11 mouse cellular contexts compared by ENCODE assay signal in the genomic region with DNA sequence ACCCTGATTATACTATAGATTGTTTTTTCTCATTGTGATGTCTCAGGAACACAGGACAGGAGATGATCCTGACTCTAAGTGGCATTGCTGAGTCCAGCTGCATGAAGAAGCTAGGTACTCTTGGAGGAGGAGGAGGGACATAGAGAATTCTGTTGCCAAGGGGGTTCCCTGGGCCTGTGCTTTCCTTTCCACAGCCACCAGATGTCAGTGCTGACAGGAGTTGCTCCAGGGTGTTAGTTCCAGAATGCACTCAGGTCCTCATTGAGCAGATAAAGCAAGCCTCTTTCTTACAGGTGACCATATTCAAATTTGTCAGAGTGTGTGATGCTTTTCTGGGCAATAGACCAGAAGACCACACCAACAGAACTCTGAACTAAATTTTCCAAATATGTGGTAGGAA.
DNase-seq lines count a peak whose midpoint lies in the region; ATAC-seq and TF ChIP-seq lines count a peak whose summit lies in the region.
"Had no signal": no experiment of that assay in that cellular context is flagged by ENCODE, and none has a peak within 500 bp of the region (broad histone marks: within the 10 kb centered on the region; RNA-seq: fewer than 3 reads in every experiment).

No protein-coding gene starts in this region.

- H3K4me2 ChIP-seq in hindbrain, postnatal 0 days (ENCODE audit: low read depth, low read length), result no peak overlapping the region
- no peak overlapping the region for H3K4me2 ChIP-seq in hindbrain, embryonic 12.5 days (replicated peaks)
- H3K4me2 ChIP-seq: heart, embryonic 13.5 days had no signal

- POLR2A ChIA-PET in Patski (lab: Charles Lee), result no interaction called here

- CTCF ChIA-PET in Patski (lab: Charles Lee), result interaction anchor here (0.7 kb wide), 1 partner anchor 380 kb away, joined by 3 read pairs; no protein-coding TSS in a partner anchor

- peak; percentile 59 for DNase-seq in hindbrain, postnatal 0 days (ENCODE audit: low spot score)
- peak; percentile 21 for DNase-seq in thymus, postnatal 0 days (ENCODE audit: low spot score)
- DNase-seq in thymus, postnatal 36 days, result no peak
- DNase-seq in Patski (ENCODE audit: low read depth, low spot score), result no peak
- DNase-seq in retina, postnatal 1 day, result peak; percentile 53
- no peak for DNase-seq in cerebellum, postnatal 36 days
- no peak for DNase-seq in left cerebral cortex, adult 11 months (ENCODE audit: low spot score)
- DNase-seq: adrenal gland, postnatal 14 days; cerebellum, adult 18-20 months had no signal

- H3K9ac ChIP-seq in hindbrain, postnatal 0 days (replicated peaks; ENCODE audit: low read length), result no peak overlapping the region
- H3K9ac ChIP-seq in hindbrain, embryonic 12.5 days, result no peak overlapping the region
- H3K9ac ChIP-seq: heart, embryonic 13.5 days had no signal

- no peaks in the 10 kb centered on the region for H3K36me3 ChIP-seq in hindbrain, postnatal 0 days (ENCODE audit: insufficient read depth, low read length)
- no peaks in the 10 kb centered on the region for H3K36me3 ChIP-seq in hindbrain, embryonic 12.5 days
- H3K36me3 ChIP-seq: heart, embryonic 13.5 days had no signal

- H3K4me1 ChIP-seq in hindbrain, postnatal 0 days (ENCODE audit: insufficient read depth, low read length), result no peaks in the 10 kb centered on the region
- peaks cover 7% of the 10 kb centered on the region for H3K4me1 ChIP-seq in hindbrain, embryonic 12.5 days

- no peak for ATAC-seq in hindbrain, postnatal 0 days
- ATAC-seq in hindbrain, embryonic 12.5 days (ENCODE audit: low FRiP score), result no peak
- no peak for ATAC-seq in Patski

- no peak overlapping the region for H3K27ac ChIP-seq in hindbrain, postnatal 0 days
- no peak overlapping the region for H3K27ac ChIP-seq in hindbrain, embryonic 12.5 days
- H3K27ac ChIP-seq: heart, embryonic 13.5 days had no signal

- no peak overlapping the region for H3K4me3 ChIP-seq in hindbrain, postnatal 0 days (ENCODE audit: low read length)
- H3K4me3 ChIP-seq in hindbrain, embryonic 12.5 days, result no peak overlapping the region
- H3K4me3 ChIP-seq: heart, embryonic 13.5 days had no signal

- H3K9me3 ChIP-seq in hindbrain, postnatal 0 days (ENCODE audit: low read length), result no peaks in the 10 kb centered on the region
- no peaks in the 10 kb centered on the region for H3K9me3 ChIP-seq in hindbrain, embryonic 12.5 days (replicated peaks)
- H3K9me3 ChIP-seq: heart, embryonic 13.5 days had no signal

- peak; percentile 70 for TF ChIP-seq CTCF in hindbrain, postnatal 0 days (IDR thresholded peaks at IDR 0.05; ENCODE audit: low read depth)
- TF ChIP-seq CTCF in Patski (IDR thresholded peaks at IDR 0.05), result peak; percentile 73

- no peaks in the 10 kb centered on the region for H3K27me3 ChIP-seq in hindbrain, postnatal 0 days (ENCODE audit: insufficient read depth, low read length)
- H3K27me3 ChIP-seq in hindbrain, embryonic 12.5 days, result peaks cover 11% of the 10 kb centered on the region
- H3K27me3 ChIP-seq in Patski, result no peaks in the 10 kb centered on the region

- in situ Hi-C loops in Patski (cut with MboI; ENCODE audit: low pct_unique_long_range_greater_than_20kb), result no loop called here

Comparison
In these comparisons a context has a peak if more than half of its experiments do, and no peak if none do; other contexts are left out.
1. DNase-seq: peak in hindbrain, postnatal 0 days (single experiment), thymus, postnatal 0 days (single experiment) and retina, postnatal 1 day (single experiment); none in thymus, postnatal 36 days (0 of 2), Patski (single experiment), cerebellum, postnatal 36 days (0 of 2) and left cerebral cortex, adult 11 months (single experiment).